In the genomic region with DNA sequence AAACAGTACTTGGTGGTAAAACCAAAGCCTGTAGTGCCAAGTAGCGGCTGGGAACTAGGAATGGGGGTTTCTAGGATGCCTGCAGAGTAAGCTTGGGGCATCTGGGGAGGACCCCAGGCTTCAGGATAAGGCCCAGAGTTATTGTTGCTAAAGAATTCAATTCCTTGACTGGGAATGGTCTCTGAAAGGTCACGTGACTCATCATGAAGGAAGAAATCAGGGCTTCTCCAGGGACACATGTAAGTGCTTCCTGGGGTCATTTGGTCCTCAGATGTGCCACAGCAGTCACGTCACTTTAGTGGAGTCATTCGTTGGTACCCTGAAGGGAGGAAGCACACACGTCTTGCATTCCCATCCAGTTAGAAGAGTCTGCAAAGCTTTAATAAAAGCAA, we compare ENCODE assay signal across 18 mouse cellular contexts. TPM values are rescaled to one million over a fixed set of nuclear protein-coding genes. Genes with fewer than 3 reads are reported as not detected.
A peak's percentile ranks its signal among the peaks of the same experiment; 100 is the strongest.
DNase-seq lines count a peak whose midpoint lies in the region; ATAC-seq and TF ChIP-seq lines count a peak whose summit lies in the region.
"Had no signal": no experiment of that assay in that cellular context is flagged by ENCODE, and none has a peak within 500 bp of the region (broad histone marks: within the 10 kb centered on the region; RNA-seq: fewer than 3 reads in every experiment).

No protein-coding gene starts in this region.

- no peaks in the 10 kb centered on the region for H3K79me3 ChIP-seq in C2C12 (ENCODE audit: low read depth)

- no peak for ATAC-seq in liver, embryonic 12.5 days
- ATAC-seq: activated CD4-positive, CD25-positive, alpha-beta regulatory T cell, adult 4 months; CD4-positive, CD25-positive, alpha-beta regulatory T cell, adult 4 months had no signal

- H3K27me3 ChIP-seq in liver, adult 2 months (ENCODE audit: control insufficient read depth, insufficient read depth, low read length): no peaks in the 10 kb centered on the region
- no peaks in the 10 kb centered on the region for H3K27me3 ChIP-seq in liver, embryonic 12.5 days (replicated peaks)
- H3K27me3 ChIP-seq in C2C12 (ENCODE audit: control insufficient read depth, insufficient read depth, insufficient read length) (no peaks in the 10 kb centered on the region), myocyte (ENCODE audit: control insufficient read depth, insufficient read depth, insufficient read length) (no peaks in the 10 kb centered on the region)
- H3K27me3 ChIP-seq: CH12.LX, Patski had no signal

- H3K9me3 ChIP-seq in liver, embryonic 12.5 days (replicated peaks): no peaks in the 10 kb centered on the region
- H3K9me3 ChIP-seq: G1E had no signal

- TF ChIP-seq CTCF in liver, adult 2 months (IDR thresholded peaks at IDR 0.05; ENCODE audit: low read depth, low read length): no peak
- no peak for TF ChIP-seq CTCF in C2C12 (IDR thresholded peaks at IDR 0.05; ENCODE audit: control insufficient read depth, insufficient read depth, insufficient read length)

- no peaks in the 10 kb centered on the region for H3K36me3 ChIP-seq in liver, adult 2 months (ENCODE audit: control insufficient read depth, insufficient read depth, low read length)
- no peaks in the 10 kb centered on the region for H3K36me3 ChIP-seq in liver, embryonic 12.5 days
- H3K36me3 ChIP-seq in C2C12 (ENCODE audit: control insufficient read depth, insufficient read depth) (no peaks in the 10 kb centered on the region), myocyte (ENCODE audit: control insufficient read depth, insufficient read depth) (no peaks in the 10 kb centered on the region)
- H3K36me3 ChIP-seq: G1E had no signal

- no peak overlapping the region for H3ac ChIP-seq in C2C12 (ENCODE audit: control insufficient read depth, insufficient read length, low read depth)
- no peak overlapping the region for H3ac ChIP-seq in myocyte (ENCODE audit: control insufficient read depth, insufficient read length)

- H3K27ac ChIP-seq in liver, adult 2 months (replicated peaks; ENCODE audit: insufficient read depth, low read depth, low read length): peak overlapping the region; percentile 93; the same call in 1 of the 2 replicates
- H3K27ac ChIP-seq in liver, embryonic 12.5 days: no peak overlapping the region

- 87% methylated on average over 5 of the region's 5 CpGs for WGBS in liver, adult 2 months
- 61% methylated on average over 5 of the region's 5 CpGs for WGBS in liver, embryonic 12.5 days (ENCODE audit: insufficient replicate concordance)

- H3K4me2 ChIP-seq in liver, embryonic 12.5 days: no peak overlapping the region
- H3K4me2 ChIP-seq in myocyte (ENCODE audit: low read depth): no peak overlapping the region

- TF ChIP-seq POLR2A in liver, adult 2 months (IDR thresholded peaks at IDR 0.05; ENCODE audit: extremely low read depth, insufficient read depth, low read length): no peak
- TF ChIP-seq POLR2A in myocyte (IDR thresholded peaks at IDR 0.05; ENCODE audit: insufficient read length, low read depth): no peak

- H3K79me2 ChIP-seq in liver, adult 2 months (ENCODE audit: control insufficient read depth, insufficient read depth, low read length): no peaks in the 10 kb centered on the region
- H3K79me2 ChIP-seq in C2C12 (ENCODE audit: control insufficient read depth, insufficient read depth) (no peaks in the 10 kb centered on the region), myocyte (ENCODE audit: control insufficient read depth, insufficient read depth) (no peaks in the 10 kb centered on the region)

- DNase-seq in liver, adult 2 months (ENCODE audit: extremely low read depth, low read depth, low spot score): no peak
- no peak for DNase-seq in adrenal gland, adult 2 months
- DNase-seq in lung, postnatal 25 days (ENCODE audit: low spot score): no peak
- DNase-seq: adrenal gland, postnatal 25 days; B cell, adult 2 months; cerebellum, adult 11 months; cerebellum, adult 11-12 months; cerebellum, adult 18-20 months; cerebellum, adult 2 months; cerebellum, adult 8-10 months had no signal

- no peak overlapping the region for H3K4me3 ChIP-seq in liver, adult 2 months (ENCODE audit: insufficient read depth, low read depth, low read length)
- no peak overlapping the region for H3K4me3 ChIP-seq in liver, embryonic 12.5 days
- no peak overlapping the region for H3K4me3 ChIP-seq in C2C12 (ENCODE audit: insufficient read depth, poor library complexity, severe bottlenecking)
- no peak overlapping the region for H3K4me3 ChIP-seq in myocyte

- no peak overlapping the region for H3K9ac ChIP-seq in liver, adult 2 months (ENCODE audit: low read depth, low read length)
- H3K9ac ChIP-seq in liver, embryonic 12.5 days: no peak overlapping the region

- peaks cover 32% of the 10 kb centered on the region for H3K4me1 ChIP-seq in liver, adult 2 months (ENCODE audit: control insufficient read depth, insufficient read depth, low read length)
- no peaks in the 10 kb centered on the region for H3K4me1 ChIP-seq in liver, embryonic 12.5 days

TF ChIP-seq in C2C12, 6 proteins besides CTCF, POLR2A, EP300 and RAD21:
- no peak for TF ChIP-seq CEBPB (IDR thresholded peaks at IDR 0.05; ENCODE audit: low read depth)
- TF ChIP-seq FOSL1 (IDR thresholded peaks at IDR 0.05; ENCODE audit: insufficient read depth, low read length, poor library complexity, severe bottlenecking): no peak
- TF ChIP-seq USF1 (IDR thresholded peaks at IDR 0.05; ENCODE audit: low read depth): peak; percentile 64
- TF ChIP-seq MYOG (IDR thresholded peaks at IDR 0.05; ENCODE audit: control insufficient read depth, extremely low read depth, insufficient read length): no peak
- TF ChIP-seq MYOD1 (IDR thresholded peaks at IDR 0.05; ENCODE audit: control insufficient read depth, insufficient read length, low read depth): no peak

TF ChIP-seq in myocyte, 11 proteins besides CTCF, POLR2A, EP300 and RAD21:
- peak; percentile 61 for TF ChIP-seq USF1 (IDR thresholded peaks at IDR 0.05; ENCODE audit: low read depth)
- no peak for TF ChIP-seq MYOD1 (IDR thresholded peaks at IDR 0.05; ENCODE audit: control insufficient read depth in 1 of 3, insufficient read length in 2 of 3, low read depth in 2 of 3)
- TF ChIP-seq TCF3 (IDR thresholded peaks at IDR 0.05; ENCODE audit: insufficient read length, low read depth): no peak
- no peak for TF ChIP-seq E2F4 (IDR thresholded peaks at IDR 0.05; ENCODE audit: insufficient read depth)

RNA-seq across cellular contexts. Expression of gene Dpy19l1, which starts 11.1 kb away (rescaled TPM):
- total RNA-seq in liver, adult 2 months (2014; rRNA removed): 29.0 TPM in 2 replicates
- 10.1 and 10.7 TPM in 2 replicates for polyA plus RNA-seq in liver, adult 2 months (2012; rRNA removed)
- 27.4 and 30.8 TPM in 2 replicates for polyA plus RNA-seq in liver, embryonic 12.5 days (2016; fragmentation: Nextera tagmentation; extraction: Ambion mirVana)
- 20.1 TPM for polyA plus RNA-seq in C2C12 (2012; fragmentation: generic; extraction: Trizol)
- 17.3 TPM for polyA plus RNA-seq in myocyte (2012; fragmentation: generic; extraction: Trizol)
- 10 to 100 TPM; 30.3 to 49.2 TPM for total RNA-seq in adrenal gland, adult 2 months (2021)
- polyA plus RNA-seq in adrenal gland, adult 2 months (2012; rRNA removed): 10.5 and 15.1 TPM in 2 replicates
